Mouse (Mus musculus): ENCODE measurements at regions not wholly inside any gene's neighbourhood (a gene's known extent, or its start where the extent isn't known, plus 50 kb on each side); places are given as distances from the start of the nearest gene placed in this dataset.

DNA sequence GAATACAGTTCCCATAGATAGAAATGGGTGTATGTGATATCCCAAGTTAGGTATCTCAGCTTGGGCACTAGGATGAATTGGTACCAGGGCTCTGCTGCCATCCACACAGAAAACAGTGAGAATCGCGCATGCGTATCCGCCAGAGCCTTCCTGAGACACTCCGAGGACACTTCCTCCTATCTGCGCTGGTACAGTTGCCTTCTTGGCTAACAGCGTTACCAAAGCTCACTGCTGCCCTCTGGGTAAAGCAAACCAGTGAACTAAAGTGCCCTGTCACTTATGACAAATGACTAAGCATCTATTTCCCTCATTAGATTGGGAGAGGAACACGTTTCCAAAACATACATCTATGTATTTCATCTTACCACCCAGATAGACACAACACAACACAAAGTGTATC lies 78.8 kb upstream of the Tnfaip3 start:
- TF ChIP-seq POLR2A (IDR thresholded peaks at IDR 0.05; ENCODE audit: insufficient read depth, low read depth, low read length) (no peak), CTCF (IDR thresholded peaks at IDR 0.05; ENCODE audit: insufficient read depth, low read depth, low read length) (no peak)

Data from olfactory bulb, adult 2 months (tissue).